Mouse (Mus musculus) kidney, embryonic 16.5 days (tissue): ENCODE results near the gene Kit. TPM values are rescaled to one million over a fixed set of nuclear protein-coding genes. Genes with fewer than 3 reads are reported as not detected.

ENCODE experiments used
- ATAC-seq: fragments of 200-750 bp; cut with Nextera tagmentation; 2 replicates; pipeline ENCODE4 v1.8.0; 2017; ENCODE audit warnings: moderate TSS enrichment; ENCODE audit not compliant: low FRiP score, low TSS enrichment
- H3K27ac ChIP-seq: fragments of 300-500 bp; sonication (generic); 2 replicates; pipeline ENCODE4 v1.5.1; 2014; ENCODE audit warnings: low read length
- H3K27me3 ChIP-seq: fragments of 300-500 bp; sonication (generic); 2 replicates; pipeline ENCODE4 v1.6.1; 2014; ENCODE audit warnings: low read length, control low read depth, mixed read lengths; ENCODE audit not compliant: insufficient read depth
- H3K36me3 ChIP-seq: fragments of 300-500 bp; sonication (generic); 2 replicates; pipeline ENCODE4 v1.6.1; 2014; ENCODE audit warnings: low read length, control low read depth, mixed read lengths; ENCODE audit not compliant: insufficient read depth
- H3K4me1 ChIP-seq: fragments of 300-500 bp; sonication (generic); 2 replicates; pipeline ENCODE4 v1.6.1; 2014; ENCODE audit warnings: low read length, control low read depth, mixed read lengths; ENCODE audit not compliant: insufficient read depth
- H3K4me2 ChIP-seq: fragments of 300-500 bp; sonication (generic); replicated peaks from 2 replicates; pipeline ENCODE4 v1.6.1; 2014; ENCODE audit warnings: low read depth, low read length
- H3K4me3 ChIP-seq: fragments of 300-500 bp; sonication (generic); 2 replicates; pipeline ENCODE4 v1.5.1; 2014; ENCODE audit warnings: mild to moderate bottlenecking, low read length
- H3K9ac ChIP-seq: fragments of 300-500 bp; sonication (generic); replicated peaks from 2 replicates; pipeline ENCODE4 v1.6.1; 2014; ENCODE audit warnings: low read length
- H3K9me3 ChIP-seq: fragments of 300-500 bp; sonication (generic); 2 replicates; pipeline ENCODE4 v1.6.1; 2016; ENCODE audit warnings: low read length, control low read depth
- WGBS: fragments of 180-500 bp; shearing (Covaris S2); extraction: QIAGEN DNeasy Blood & Tissue Kit; methylation state at CpG from one replicate; pipeline ENCODE4 v1.1.7; 2014; 5-methylcytosine and 5-hydroxymethylcytosine counted together
- polyA plus RNA-seq: library from polyadenylated mRNA; unstranded; fragments of >200 nt; fragmentation: Nextera tagmentation; extraction: Ambion mirVana; gene quantifications from 2 replicates; pipeline ENCODE4 v1.2.1, GENCODE M21; 2015

The Kit gene
- polyA plus RNA-seq, 1 experiment from 2014 or later: 23.3 TPM

DNA sequence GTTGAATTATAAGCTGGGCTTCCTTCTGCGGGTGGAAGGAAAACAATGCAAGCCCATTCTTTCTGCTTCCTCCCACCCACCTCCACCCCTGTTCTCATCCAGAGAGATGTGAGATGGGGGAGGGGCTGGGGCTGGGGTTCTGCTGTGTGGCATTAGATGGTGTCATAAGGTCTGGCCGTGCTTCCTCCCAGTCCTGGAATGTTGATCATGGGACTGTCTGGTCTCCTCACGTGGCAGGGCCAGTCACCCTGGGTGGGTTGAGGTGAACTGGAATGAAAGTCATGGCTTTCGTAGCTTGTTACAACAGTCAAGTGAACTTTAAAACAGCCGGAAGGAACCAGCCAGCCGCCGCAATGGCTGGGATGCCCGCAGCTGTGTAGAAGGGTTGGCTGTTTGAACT is 78.7 kb downstream of the Kit start:
- H3K4me2 ChIP-seq: no peak overlapping the region
- peak; percentile 57; the same call in 1 of the 2 replicates for ATAC-seq
- no peaks in the 10 kb centered on the region for H3K4me1 ChIP-seq
- no peaks in the 10 kb centered on the region for H3K27me3 ChIP-seq
- no peak overlapping the region for H3K9ac ChIP-seq
- WGBS: 67% methylated on average over 8 of the region's 8 CpGs
- no peak overlapping the region for H3K27ac ChIP-seq
- H3K36me3 ChIP-seq: peaks cover 7% of the 10 kb centered on the region; the same call in 1 of the 2 replicates
- no peak overlapping the region for H3K4me3 ChIP-seq
- H3K9me3 ChIP-seq: no peaks in the 10 kb centered on the region

DNA sequence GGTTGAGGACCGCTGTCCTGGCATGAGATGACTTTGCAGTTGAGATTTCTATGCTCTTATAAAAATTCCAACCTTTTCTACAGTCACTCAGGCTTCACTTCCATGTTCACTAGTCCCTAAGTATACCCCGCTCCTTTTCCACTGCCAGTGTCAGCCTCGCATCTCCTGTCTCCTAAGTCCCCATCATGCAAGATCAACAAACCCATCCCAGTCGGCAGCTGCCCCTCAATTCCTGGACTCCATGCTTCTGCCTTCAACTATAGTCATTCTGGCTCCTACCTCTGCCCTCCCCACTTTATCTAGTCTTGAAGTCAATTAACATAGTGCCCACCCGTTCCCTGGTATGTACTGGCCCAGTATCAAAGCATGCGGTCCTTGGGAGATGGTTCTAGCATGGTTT is 83.9 kb downstream of the Kit start:
- WGBS: 91% methylated on average over 6 of the region's 6 CpGs
- Histone ChIP-seq H3K27ac (no peak overlapping the region), H3K4me1 (no peaks in the 10 kb centered on the region), H3K9me3 (no peaks in the 10 kb centered on the region), H3K4me2 (no peak overlapping the region), H3K27me3 (no peaks in the 10 kb centered on the region), H3K9ac (no peak overlapping the region), H3K36me3 (no peaks in the 10 kb centered on the region), H3K4me3 (no peak overlapping the region)
- ATAC-seq: no peak

DNA sequence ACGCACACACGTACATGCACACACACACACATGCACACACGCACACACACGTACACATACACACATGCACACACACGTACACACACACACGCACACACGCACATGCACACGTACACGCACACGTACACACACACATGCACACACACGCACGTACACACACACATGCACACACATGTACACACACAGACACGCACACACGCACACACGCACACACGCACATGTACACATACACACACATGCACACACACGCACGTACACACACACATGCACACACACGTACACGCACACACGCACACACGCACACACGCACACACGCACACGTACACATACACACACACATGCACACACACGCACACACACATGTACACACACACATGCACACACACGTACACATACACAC is 85.6 kb downstream of the Kit start:
- no peak for ATAC-seq
- WGBS: 95% methylated on average over 25 of the region's 27 CpGs
- no peak overlapping the region for H3K27ac ChIP-seq
- H3K4me1 ChIP-seq: no peaks in the 10 kb centered on the region
- H3K9ac ChIP-seq: no peak overlapping the region
- H3K36me3 ChIP-seq: no peaks in the 10 kb centered on the region
- H3K9me3 ChIP-seq: no peaks in the 10 kb centered on the region
- no peak overlapping the region for H3K4me2 ChIP-seq
- H3K27me3 ChIP-seq: no peaks in the 10 kb centered on the region
- no peak overlapping the region for H3K4me3 ChIP-seq

- WGBS: 74% methylated on average over 12 of the region's 12 CpGs
- Histone ChIP-seq H3K9me3 (no peaks in the 10 kb centered on the region), H3K4me3 (no peak overlapping the region), H3K36me3 (no peaks in the 10 kb centered on the region), H3K4me1 (no peaks in the 10 kb centered on the region), H3K27me3 (no peaks in the 10 kb centered on the region), H3K9ac (no peak overlapping the region), H3K4me2 (no peak overlapping the region), H3K27ac (no peak overlapping the region)
- no peak for ATAC-seq
These were observed 87.8 kb downstream of the Kit start for GRCm38 (mm10) chr5:75662466-75662865.

GRCm38 (mm10) chr5:75663768-75664167 is 89.1 kb downstream of the Kit start:
- no peaks in the 10 kb centered on the region for H3K9me3 ChIP-seq
- no peak overlapping the region for H3K4me3 ChIP-seq
- ATAC-seq: no peak
- 93% methylated on average over 2 of the region's 2 CpGs for WGBS
- no peak overlapping the region for H3K9ac ChIP-seq
- no peaks in the 10 kb centered on the region for H3K36me3 ChIP-seq
- no peak overlapping the region for H3K4me2 ChIP-seq
- H3K4me1 ChIP-seq: no peaks in the 10 kb centered on the region
- no peak overlapping the region for H3K27ac ChIP-seq
- H3K27me3 ChIP-seq: no peaks in the 10 kb centered on the region

GRCm38 (mm10) chr5:75667083-75667482 is 92.4 kb downstream of the Kit start:
- no peak overlapping the region for H3K4me3 ChIP-seq
- no peaks in the 10 kb centered on the region for H3K9me3 ChIP-seq
- no peak overlapping the region for H3K4me2 ChIP-seq
- no peaks in the 10 kb centered on the region for H3K36me3 ChIP-seq
- no peak overlapping the region for H3K27ac ChIP-seq
- H3K27me3 ChIP-seq: no peaks in the 10 kb centered on the region
- H3K4me1 ChIP-seq: no peaks in the 10 kb centered on the region
- 72% methylated on average over 3 of the region's 3 CpGs for WGBS
- no peak for ATAC-seq
- H3K9ac ChIP-seq: no peak overlapping the region

DNA sequence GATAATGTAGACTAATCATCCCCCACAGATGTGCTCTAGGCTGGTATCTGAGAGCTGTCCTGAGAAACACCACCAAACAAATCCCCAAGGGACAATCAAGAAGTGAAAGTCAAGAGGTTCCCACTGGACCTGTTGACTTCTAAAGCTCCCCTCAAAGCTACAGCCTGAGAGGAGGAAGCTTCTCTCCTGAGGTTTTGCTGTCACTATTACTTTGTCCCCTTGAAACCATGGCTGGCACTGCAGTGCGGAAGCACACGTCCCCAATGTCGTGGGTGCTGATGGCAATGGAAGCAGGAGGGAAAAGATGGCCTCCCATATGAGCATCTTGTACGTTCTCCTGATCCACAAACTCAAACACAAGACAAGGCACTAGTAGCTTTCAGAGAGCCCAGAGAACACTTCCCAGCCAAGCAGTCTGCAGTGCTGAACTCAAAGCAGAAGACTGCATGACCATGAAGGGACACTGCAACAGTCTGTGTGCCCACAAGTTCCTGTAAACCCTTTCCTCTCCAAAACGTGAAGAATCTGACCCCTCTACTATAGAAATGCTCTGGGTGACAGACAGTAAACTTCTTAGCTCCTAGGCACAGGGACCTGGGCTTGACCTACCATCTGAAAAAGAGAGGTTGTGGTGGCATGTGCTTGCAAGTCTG is 96.5 kb downstream of the Kit start:
- Histone ChIP-seq H3K4me1 (no peaks in the 10 kb centered on the region), H3K27me3 (no peaks in the 10 kb centered on the region), H3K27ac (no peak overlapping the region), H3K4me2 (no peak overlapping the region), H3K36me3 (no peaks in the 10 kb centered on the region), H3K9ac (no peak overlapping the region), H3K4me3 (no peak overlapping the region), H3K9me3 (no peaks in the 10 kb centered on the region)
- WGBS: 87% methylated on average over 5 of the region's 5 CpGs
- no peak for ATAC-seq

GRCm38 (mm10) chr5:75676024-75676423 is 101.3 kb downstream of the Kit start:
- no peak overlapping the region for H3K9ac ChIP-seq
- ATAC-seq: no peak
- no peaks in the 10 kb centered on the region for H3K36me3 ChIP-seq
- H3K27ac ChIP-seq: no peak overlapping the region
- no peaks in the 10 kb centered on the region for H3K27me3 ChIP-seq
- H3K4me2 ChIP-seq: no peak overlapping the region
- no peaks in the 10 kb centered on the region for H3K4me1 ChIP-seq
- H3K4me3 ChIP-seq: no peak overlapping the region
- no peaks in the 10 kb centered on the region for H3K9me3 ChIP-seq
- WGBS: 74% methylated on average over 3 of the region's 3 CpGs

- no peaks in the 10 kb centered on the region for H3K27me3 ChIP-seq
These were observed 105.2 kb downstream of the Kit start for GRCm38 (mm10) chr5:75679896-75680295.

GRCm38 (mm10) chr5:75695162-75695809 is 120.6 kb downstream of the Kit start:
- Histone ChIP-seq H3K9me3 (no peaks in the 10 kb centered on the region), H3K4me1 (no peaks in the 10 kb centered on the region), H3K27ac (no peak overlapping the region), H3K36me3 (no peaks in the 10 kb centered on the region), H3K9ac (no peak overlapping the region), H3K4me2 (no peak overlapping the region), H3K4me3 (no peak overlapping the region), H3K27me3 (no peaks in the 10 kb centered on the region)
- no peak for ATAC-seq
- 74% methylated on average over 12 of the region's 12 CpGs for WGBS

More at GRCm38 (mm10) chr5:75679896-75680295, 105.2 kb downstream of the Kit start:
- no peak overlapping the region for H3K27ac ChIP-seq
- H3K9me3 ChIP-seq: no peaks in the 10 kb centered on the region
- no peaks in the 10 kb centered on the region for H3K36me3 ChIP-seq
- WGBS: 58% methylated on average over 3 of the region's 3 CpGs
- no peak overlapping the region for H3K4me2 ChIP-seq
- no peak overlapping the region for H3K4me3 ChIP-seq
- H3K4me1 ChIP-seq: no peaks in the 10 kb centered on the region
- ATAC-seq: no peak
- no peak overlapping the region for H3K9ac ChIP-seq
